Mouse (Mus musculus) heart, adult 10 weeks (tissue): Measurements from ENCODE around the gene Rtl9. TPM values are rescaled to one million over a fixed set of nuclear protein-coding genes. Genes with fewer than 3 reads are reported as not detected.

Experiments used
- polyA plus RNA-seq: library from polyadenylated mRNA; stranded (reverse); fragments of 350-450 nt; fragmentation: Illumina TruSeq; extraction: RNeasy Lipid Tissue Mini Kit (QIAGEN cat#74804); gene quantifications from one replicate; pipeline ENCODE4 v1.2.3, GENCODE M21; 2014; ENCODE audit warnings: low read depth, low replicate concordance

The Rtl9 gene
- polyA plus RNA-seq, result 0.21 TPM

GRCm38 (mm10) chrX:143099044-143099754, at the start of gene Rtl9:
TSS of gene Rtl9 (plus strand) at chrX:143099594.

Other genes starting within 250 kb of the Rtl9 start
- gene Ammecr1, start 132.9 kb upstream of the Rtl9 start, polyA plus RNA-seq, result 7.4 TPM